Mouse (Mus musculus): ENCODE measurements around the gene Rbm5. TPM values are rescaled to one million over a fixed set of nuclear protein-coding genes. Genes with fewer than 3 reads are reported as not detected.

Rbm5 gene
- polyA plus RNA-seq, 1 experiment from 2014 or later, result 108 TPM

GRCm38 (mm10) chr9:107774411-107774810 lies 3.6 kb upstream of the Rbm5 start:
- no peak for TF ChIP-seq CTCF (IDR thresholded peaks at IDR 0.05; ENCODE audit: low read depth)
- 82% methylated on average over 3 of the region's 3 CpGs for WGBS
- ATAC-seq (replicated peaks; ENCODE audit: low FRiP score, low read depth), result no peak

GRCm38 (mm10) chr9:107771782-107772181 lies 986 bp upstream of the Rbm5 start:
- ATAC-seq (replicated peaks; ENCODE audit: low FRiP score, low read depth) (no peak), DNase-seq (ENCODE audit: low spot score) (no peak)
- TF ChIP-seq CTCF (IDR thresholded peaks at IDR 0.05; ENCODE audit: low read depth), result no peak
- WGBS, result 75% methylated on average over 2 of the region's 2 CpGs
- Histone ChIP-seq H3K4me1 (replicated peaks; ENCODE audit: insufficient read depth, low read length) (no peaks in the 10 kb centered on the region; the same call in 1 of the 2 replicates), H3K27ac (no peak overlapping the region), H3K27me3 (ENCODE audit: insufficient read depth, low read length) (no peaks in the 10 kb centered on the region), H3K9ac (ENCODE audit: low read depth, low read length) (no peak overlapping the region), H3K4me2 (ENCODE audit: low read length) (no peak overlapping the region), H3K4me3 (replicated peaks; ENCODE audit: low read depth, low read length) (no peak overlapping the region), H3K36me3 (ENCODE audit: insufficient read depth, low read length) (peaks cover 34% of the 10 kb centered on the region), H3K9me3 (replicated peaks; ENCODE audit: low read length) (no peaks in the 10 kb centered on the region)

More at GRCm38 (mm10) chr9:107774411-107774810, 3.6 kb upstream of the Rbm5 start:
- H3K4me3 ChIP-seq (replicated peaks; ENCODE audit: low read depth, low read length), result no peak overlapping the region
- H3K4me2 ChIP-seq (ENCODE audit: low read length), result no peak overlapping the region
- DNase-seq (ENCODE audit: low spot score), result no peak
- no peaks in the 10 kb centered on the region for H3K4me1 ChIP-seq (replicated peaks; ENCODE audit: insufficient read depth, low read length)
- H3K36me3 ChIP-seq (ENCODE audit: insufficient read depth, low read length), result peaks cover 20% of the 10 kb centered on the region
- H3K9me3 ChIP-seq (replicated peaks; ENCODE audit: low read length), result no peaks in the 10 kb centered on the region
- no peak overlapping the region for H3K9ac ChIP-seq (ENCODE audit: low read depth, low read length)
- no peaks in the 10 kb centered on the region for H3K27me3 ChIP-seq (ENCODE audit: insufficient read depth, low read length)
- no peak overlapping the region for H3K27ac ChIP-seq

- no peak for ATAC-seq (replicated peaks; ENCODE audit: low FRiP score, low read depth)
- peak overlapping the region; percentile 88 for H3K27ac ChIP-seq
- H3K4me2 ChIP-seq (ENCODE audit: low read length), result peak overlapping the region; percentile 60
- peak overlapping the region; percentile 68 for H3K4me3 ChIP-seq (replicated peaks; ENCODE audit: low read depth, low read length)
- no peaks in the 10 kb centered on the region; the same call in 1 of the 2 replicates for H3K4me1 ChIP-seq (replicated peaks; ENCODE audit: insufficient read depth, low read length)
- H3K9ac ChIP-seq (ENCODE audit: low read depth, low read length), result peak overlapping the region; percentile 86
- TF ChIP-seq CTCF (IDR thresholded peaks at IDR 0.05; ENCODE audit: low read depth), result no peak
- 1% methylated on average over 9 of the region's 9 CpGs for WGBS
- H3K36me3 ChIP-seq (ENCODE audit: insufficient read depth, low read length), result peaks cover 45% of the 10 kb centered on the region
- DNase-seq (ENCODE audit: low spot score), result peak; percentile 8
- no peaks in the 10 kb centered on the region for H3K27me3 ChIP-seq (ENCODE audit: insufficient read depth, low read length)
- H3K9me3 ChIP-seq (replicated peaks; ENCODE audit: low read length), result no peaks in the 10 kb centered on the region
Measured at GRCm38 (mm10) chr9:107770037-107770373, 791 bp downstream of the Rbm5 start.

- no peaks in the 10 kb centered on the region for H3K27me3 ChIP-seq (ENCODE audit: insufficient read depth, low read length)
- H3K36me3 ChIP-seq (ENCODE audit: insufficient read depth, low read length), result peaks cover 45% of the 10 kb centered on the region
- peak overlapping the region; percentile 86 for H3K9ac ChIP-seq (ENCODE audit: low read depth, low read length)
- ATAC-seq (replicated peaks; ENCODE audit: low FRiP score, low read depth), result no peak
- peak overlapping the region; percentile 60 for H3K4me2 ChIP-seq (ENCODE audit: low read length)
- H3K9me3 ChIP-seq (replicated peaks; ENCODE audit: low read length), result no peaks in the 10 kb centered on the region
- DNase-seq (ENCODE audit: low spot score), result peak; percentile 34
- 10% methylated on average over 4 of the region's 4 CpGs for WGBS
- no peaks in the 10 kb centered on the region; the same call in 1 of the 2 replicates for H3K4me1 ChIP-seq (replicated peaks; ENCODE audit: insufficient read depth, low read length)
- H3K4me3 ChIP-seq (replicated peaks; ENCODE audit: low read depth, low read length), result peak overlapping the region; percentile 68
- no peak overlapping the region for H3K27ac ChIP-seq
- TF ChIP-seq CTCF (IDR thresholded peaks at IDR 0.05; ENCODE audit: low read depth), result peak; percentile 31; the same call in 1 of the 2 replicates
Measured at GRCm38 (mm10) chr9:107769445-107770000, 1.3 kb downstream of the Rbm5 start.

GRCm38 (mm10) chr9:107768851-107769250 lies 1.9 kb downstream of the Rbm5 start:
- 54% methylated on average over 5 of the region's 5 CpGs for WGBS
- Histone ChIP-seq H3K9me3 (replicated peaks; ENCODE audit: low read length) (no peaks in the 10 kb centered on the region), H3K27me3 (ENCODE audit: insufficient read depth, low read length) (no peaks in the 10 kb centered on the region), H3K9ac (ENCODE audit: low read depth, low read length) (no peak overlapping the region), H3K4me3 (replicated peaks; ENCODE audit: low read depth, low read length) (0 out of 2 replicates have a peak overlapping the region, but pooled peaks have one; percentile 68), H3K4me2 (ENCODE audit: low read length) (peak overlapping the region; percentile 60), H3K27ac (no peak overlapping the region), H3K4me1 (replicated peaks; ENCODE audit: insufficient read depth, low read length) (no peaks in the 10 kb centered on the region; the same call in 1 of the 2 replicates), H3K36me3 (ENCODE audit: insufficient read depth, low read length) (peaks cover 46% of the 10 kb centered on the region)
- DNase-seq (ENCODE audit: low spot score) (no peak), ATAC-seq (replicated peaks; ENCODE audit: low FRiP score, low read depth) (no peak)
- TF ChIP-seq CTCF (IDR thresholded peaks at IDR 0.05; ENCODE audit: low read depth), result no peak

GRCm38 (mm10) chr9:107759593-107759992 lies 11.2 kb downstream of the Rbm5 start:
- H3K4me3 ChIP-seq (replicated peaks; ENCODE audit: low read depth, low read length), result no peak overlapping the region
- no peak overlapping the region for H3K9ac ChIP-seq (ENCODE audit: low read depth, low read length)
- no peak overlapping the region for H3K4me2 ChIP-seq (ENCODE audit: low read length)
- H3K4me1 ChIP-seq (replicated peaks; ENCODE audit: insufficient read depth, low read length), result no peaks in the 10 kb centered on the region
- DNase-seq (ENCODE audit: low spot score) (no peak), ATAC-seq (replicated peaks; ENCODE audit: low FRiP score, low read depth) (no peak)
- peaks cover 81% of the 10 kb centered on the region for H3K36me3 ChIP-seq (ENCODE audit: insufficient read depth, low read length)
- TF ChIP-seq CTCF (IDR thresholded peaks at IDR 0.05; ENCODE audit: low read depth), result no peak
- no peaks in the 10 kb centered on the region for H3K9me3 ChIP-seq (replicated peaks; ENCODE audit: low read length)
- no peak overlapping the region for H3K27ac ChIP-seq
- WGBS, result 98% methylated on average over 6 of the region's 6 CpGs
- H3K27me3 ChIP-seq (ENCODE audit: insufficient read depth, low read length), result no peaks in the 10 kb centered on the region

- no peaks in the 10 kb centered on the region for H3K4me1 ChIP-seq (replicated peaks; ENCODE audit: insufficient read depth, low read length)
- no peak for TF ChIP-seq CTCF (IDR thresholded peaks at IDR 0.05; ENCODE audit: low read depth)
- ATAC-seq (replicated peaks; ENCODE audit: low FRiP score, low read depth), result no peak
- H3K9me3 ChIP-seq (replicated peaks; ENCODE audit: low read length), result no peaks in the 10 kb centered on the region
- 92% methylated on average over 5 of the region's 5 CpGs for whole genome bisulfite sequencing
- DNase-seq (ENCODE audit: low spot score), result no peak
- no peak overlapping the region for H3K4me3 ChIP-seq (replicated peaks; ENCODE audit: low read depth, low read length)
- no peaks in the 10 kb centered on the region for H3K27me3 ChIP-seq (ENCODE audit: insufficient read depth, low read length)
- H3K4me2 ChIP-seq (ENCODE audit: low read length), result no peak overlapping the region
- no peak overlapping the region for H3K27ac ChIP-seq
- H3K9ac ChIP-seq (ENCODE audit: low read depth, low read length), result no peak overlapping the region
- H3K36me3 ChIP-seq (ENCODE audit: insufficient read depth, low read length), result peaks cover 90% of the 10 kb centered on the region
Measured at GRCm38 (mm10) chr9:107750378-107750777, 20.4 kb downstream of the Rbm5 start.

All from kidney, postnatal 0 days (tissue).